Comparison of ENCODE assay signal across 11 mouse cellular contexts in genomic region chr16:57267068-57267467, GRCm38 (mm10). TPM values are rescaled to one million over a fixed set of nuclear protein-coding genes. Genes with fewer than 3 reads are reported as not detected.
DNase-seq lines count a peak whose midpoint lies in the region; ATAC-seq and TF ChIP-seq lines count a peak whose summit lies in the region.
"Had no signal": no experiment of that assay in that cellular context is flagged by ENCODE, and none has a peak within 500 bp of the region (broad histone marks: within the 10 kb centered on the region; RNA-seq: fewer than 3 reads in every experiment).

No protein-coding gene starts in this region.

- TF ChIP-seq CTCF in midbrain, postnatal 0 days (IDR thresholded peaks at IDR 0.05), result no peak
- no peak for TF ChIP-seq CTCF in small intestine, adult 2 months (IDR thresholded peaks at IDR 0.05; ENCODE audit: extremely low read depth, insufficient read length, insufficient replicate concordance, low read depth, low read length)
- TF ChIP-seq CTCF in forebrain, postnatal 0 days (IDR thresholded peaks at IDR 0.05; ENCODE audit: low read depth), result no peak

- ATAC-seq in midbrain, postnatal 0 days (ENCODE audit: low FRiP score), result no peak
- ATAC-seq in midbrain, embryonic 16.5 days, result no peak
- ATAC-seq in forebrain, postnatal 0 days, result no peak
- ATAC-seq: inflammation-experienced regulatory T-cells, adult 6 months had no signal

- no peak overlapping the region for H3K4me3 ChIP-seq in midbrain, postnatal 0 days (ENCODE audit: low read depth, low read length)
- H3K4me3 ChIP-seq in midbrain, embryonic 16.5 days (ENCODE audit: low read depth, low read length), result no peak overlapping the region
- no peak overlapping the region for H3K4me3 ChIP-seq in small intestine, adult 2 months (ENCODE audit: low read depth, low read length)
- H3K4me3 ChIP-seq in forebrain, postnatal 0 days (ENCODE audit: low read depth, low read length), result no peak overlapping the region

- H3K9ac ChIP-seq in midbrain, postnatal 0 days (replicated peaks; ENCODE audit: low read length, poor library complexity, severe bottlenecking), result no peak overlapping the region
- H3K9ac ChIP-seq in midbrain, embryonic 16.5 days (ENCODE audit: low read depth, low read length), result no peak overlapping the region
- H3K9ac ChIP-seq in forebrain, postnatal 0 days, result no peak overlapping the region

- no peaks in the 10 kb centered on the region for H3K9me3 ChIP-seq in midbrain, postnatal 0 days (ENCODE audit: low read length)
- H3K9me3 ChIP-seq in midbrain, embryonic 16.5 days (replicated peaks; ENCODE audit: control insufficient read depth, low read length, poor library complexity, severe bottlenecking), result no peaks in the 10 kb centered on the region; the same call in 1 of the 2 replicates
- H3K9me3 ChIP-seq in forebrain, postnatal 0 days (ENCODE audit: low read length), result no peaks in the 10 kb centered on the region

- no peak overlapping the region for H3K4me2 ChIP-seq in midbrain, postnatal 0 days (ENCODE audit: low read depth, low read length, poor library complexity, severe bottlenecking)
- no peak overlapping the region for H3K4me2 ChIP-seq in midbrain, embryonic 16.5 days (ENCODE audit: low read length)
- no peak overlapping the region for H3K4me2 ChIP-seq in forebrain, postnatal 0 days (ENCODE audit: low read depth)

- H3K27ac ChIP-seq in midbrain, postnatal 0 days (ENCODE audit: low read depth, low read length), result no peak overlapping the region
- no peak overlapping the region for H3K27ac ChIP-seq in midbrain, embryonic 16.5 days (ENCODE audit: low read length)
- H3K27ac ChIP-seq in small intestine, adult 2 months (ENCODE audit: insufficient read depth, low read depth, low read length), result peak overlapping the region; percentile 42
- no peak overlapping the region for H3K27ac ChIP-seq in forebrain, postnatal 0 days (ENCODE audit: low read depth, low read length)

- intact Hi-C loops in gastrocnemius, postnatal 14 days (cut with DNase I; ENCODE audit: low total_unique reads), result no loop called here
- intact Hi-C loops in gastrocnemius, postnatal 36 days (cut with DNase I), result no loop called here
- intact Hi-C loops in heart, postnatal 36 days (cut with DNase I), result no loop called here

- TF ChIP-seq POLR2A in small intestine, adult 2 months (IDR thresholded peaks at IDR 0.05; ENCODE audit: low read depth, low read length), result no peak

- no peaks in the 10 kb centered on the region for H3K27me3 ChIP-seq in midbrain, postnatal 0 days (ENCODE audit: insufficient read depth, low read length)
- H3K27me3 ChIP-seq in midbrain, embryonic 16.5 days (ENCODE audit: control insufficient read depth, insufficient read depth, low read depth, low read length), result no peaks in the 10 kb centered on the region
- no peaks in the 10 kb centered on the region for H3K27me3 ChIP-seq in small intestine, adult 2 months (ENCODE audit: control insufficient read depth, insufficient read depth, low read length)
- no peaks in the 10 kb centered on the region for H3K27me3 ChIP-seq in forebrain, postnatal 0 days (ENCODE audit: insufficient read depth, low read length)

- 15% methylated on average over 1 of the region's 1 CpGs for WGBS in midbrain, postnatal 0 days
- 21% methylated on average over 1 of the region's 1 CpGs for WGBS in midbrain, embryonic 16.5 days
- 0% methylated on average over 1 of the region's 1 CpGs for WGBS in small intestine, adult 2 months
- 0% methylated on average over 1 of the region's 1 CpGs for WGBS in forebrain, postnatal 0 days

- DNase-seq in gastrocnemius, postnatal 14 days, result peak; percentile 28
- DNase-seq in gastrocnemius, postnatal 36 days, result no peak
- DNase-seq in midbrain, postnatal 0 days (ENCODE audit: low spot score), result peak; percentile 28
- DNase-seq in heart, postnatal 36 days, result peak; percentile 48 to 57
- no peak for DNase-seq in thymus, postnatal 10 days (ENCODE audit: low spot score in 2 of 2)
- DNase-seq in forebrain, postnatal 0 days, result no peak

- H3K36me3 ChIP-seq in midbrain, postnatal 0 days (ENCODE audit: insufficient read depth, low read length), result no peaks in the 10 kb centered on the region
- H3K36me3 ChIP-seq in midbrain, embryonic 16.5 days (ENCODE audit: control insufficient read depth, insufficient read depth, low read length), result no peaks in the 10 kb centered on the region
- no peaks in the 10 kb centered on the region for H3K36me3 ChIP-seq in small intestine, adult 2 months (ENCODE audit: control insufficient read depth, insufficient read depth, low read length)
- H3K36me3 ChIP-seq in forebrain, postnatal 0 days (ENCODE audit: insufficient read depth), result no peaks in the 10 kb centered on the region

- no peaks in the 10 kb centered on the region for H3K4me1 ChIP-seq in midbrain, postnatal 0 days (ENCODE audit: insufficient read depth, low read length)
- H3K4me1 ChIP-seq in midbrain, embryonic 16.5 days (ENCODE audit: control insufficient read depth, insufficient read depth, low read length), result no peaks in the 10 kb centered on the region
- H3K4me1 ChIP-seq in small intestine, adult 2 months (ENCODE audit: control insufficient read depth, insufficient read depth, insufficient read length, low read length), result no peaks in the 10 kb centered on the region
- H3K4me1 ChIP-seq in forebrain, postnatal 0 days (ENCODE audit: insufficient read depth), result peaks cover 3% of the 10 kb centered on the region; the same call in 1 of the 2 replicates

RNA-seq across cellular contexts. Expression of gene Tmem30c, which starts 25.6 kb away (rescaled TPM):
- not detected for total RNA-seq in gastrocnemius, postnatal 14 days (2021)
- total RNA-seq in gastrocnemius, postnatal 36 days (2021), result not detected
- 0.49 and 0.52 TPM in 2 replicates for total RNA-seq in midbrain, postnatal 0 days (2014; rRNA removed)
- polyA plus RNA-seq in midbrain, postnatal 0 days (2015; fragmentation: Nextera tagmentation; extraction: Ambion mirVana), result 0.20 and 0.44 TPM in 2 replicates
- 0.44 and 0.63 TPM in 2 replicates for polyA plus RNA-seq in midbrain, embryonic 16.5 days (2015; fragmentation: Nextera tagmentation; extraction: Ambion mirVana)
- total RNA-seq in heart, postnatal 36 days (2021), result not detected
- not detected in 2 replicates for polyA plus RNA-seq in small intestine, adult 2 months (2012; rRNA removed)
- 0.23 and 0.24 TPM in 2 replicates for total RNA-seq in forebrain, postnatal 0 days (2014; rRNA removed)
- polyA plus RNA-seq in forebrain, postnatal 0 days (2015; fragmentation: Nextera tagmentation; extraction: Ambion mirVana), result 0.27 TPM in 1 of 2 replicates, not detected in the other
- total RNA-seq: megakaryocyte, adult 5-6 weeks had no signal
- polyA plus RNA-seq: neural tube, embryonic 11.5 days had no signal

RNA-seq across cellular contexts. Expression of gene Tbc1d23, which starts 35.8 kb away (rescaled TPM):
- total RNA-seq in gastrocnemius, postnatal 14 days (2021), result 10 to 100 TPM; 17.8 to 18.4 TPM
- total RNA-seq in gastrocnemius, postnatal 36 days (2021), result 10 to 100 TPM; 16.4 to 17.6 TPM
- total RNA-seq in midbrain, postnatal 0 days (2014; rRNA removed), result 66.1 and 78.3 TPM in 2 replicates
- polyA plus RNA-seq in midbrain, postnatal 0 days (2015; fragmentation: Nextera tagmentation; extraction: Ambion mirVana), result 31.3 and 36.9 TPM in 2 replicates
- polyA plus RNA-seq in midbrain, embryonic 16.5 days (2015; fragmentation: Nextera tagmentation; extraction: Ambion mirVana), result 33.3 and 34.7 TPM in 2 replicates
- total RNA-seq in heart, postnatal 36 days (2021), result 10 to 100 TPM; 25.1 to 25.4 TPM
- 5.5 and 9.4 TPM in 2 replicates for polyA plus RNA-seq in small intestine, adult 2 months (2012; rRNA removed)
- total RNA-seq in forebrain, postnatal 0 days (2014; rRNA removed), result 75.8 and 89.1 TPM in 2 replicates
- 29.3 and 33.5 TPM in 2 replicates for polyA plus RNA-seq in forebrain, postnatal 0 days (2015; fragmentation: Nextera tagmentation; extraction: Ambion mirVana)

Comparison
In these comparisons a context has a peak if more than half of its experiments do, and no peak if none do; other contexts are left out.
1. DNase-seq: peak in gastrocnemius, postnatal 14 days (single experiment), midbrain, postnatal 0 days (single experiment) and heart, postnatal 36 days (2 of 2); none in gastrocnemius, postnatal 36 days (0 of 2), thymus, postnatal 10 days (0 of 2) and forebrain, postnatal 0 days (single experiment).